Mouse (Mus musculus) cerebellum, adult 8-10 months (tissue): ENCODE results near the gene Dohh.

Source experiments
- DNase-seq: peaks from one replicate; pipeline ENCODE4 v3.0.0; 2022

Dohh gene

DNA sequence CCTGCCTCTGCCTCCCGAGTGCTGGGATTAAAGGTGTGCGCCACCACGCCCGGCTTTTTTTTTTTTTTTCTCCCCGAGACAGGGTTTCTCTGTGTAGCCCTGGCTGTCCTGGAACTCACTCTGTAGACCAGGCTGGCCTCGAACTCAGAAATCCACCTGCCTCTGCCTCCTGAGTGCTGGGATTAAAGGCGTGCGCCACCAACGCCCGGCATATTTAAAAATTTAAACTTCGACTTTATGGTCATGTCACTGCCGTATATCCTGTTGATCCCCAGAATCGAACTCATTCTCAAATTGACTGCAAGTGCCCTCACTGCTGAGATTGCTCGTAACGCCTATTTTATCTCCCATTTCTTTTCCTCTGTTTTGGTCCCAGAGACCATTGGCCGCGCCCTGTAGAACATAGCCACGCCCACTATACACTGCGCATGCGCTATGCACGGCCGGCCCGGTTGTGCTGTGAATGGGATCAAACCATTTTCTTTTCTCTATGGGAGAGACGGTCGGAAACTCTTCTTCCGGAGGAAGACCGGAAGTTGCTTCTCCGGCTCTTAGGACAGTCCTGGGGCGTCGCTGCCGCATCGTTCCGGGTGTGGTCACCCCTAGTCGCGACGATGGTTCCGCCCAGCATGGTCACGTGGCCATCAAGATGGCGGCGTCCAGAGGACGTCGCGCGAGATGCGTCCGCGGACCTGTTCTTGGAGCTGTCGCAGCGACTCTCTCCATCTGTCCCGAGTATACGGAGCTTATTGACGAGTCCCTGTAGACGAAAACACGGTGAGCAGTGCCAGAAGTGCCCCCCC lies at the start of gene Dohh, which contains the start of gene Gm48551:
Dohh (plus strand) TSS at position 627 of the 803 bp plus-strand sequence.
Gm48551 (plus strand) TSS at position 665 of the 803 bp plus-strand sequence.
- peak; percentile 100 for DNase-seq

DNA sequence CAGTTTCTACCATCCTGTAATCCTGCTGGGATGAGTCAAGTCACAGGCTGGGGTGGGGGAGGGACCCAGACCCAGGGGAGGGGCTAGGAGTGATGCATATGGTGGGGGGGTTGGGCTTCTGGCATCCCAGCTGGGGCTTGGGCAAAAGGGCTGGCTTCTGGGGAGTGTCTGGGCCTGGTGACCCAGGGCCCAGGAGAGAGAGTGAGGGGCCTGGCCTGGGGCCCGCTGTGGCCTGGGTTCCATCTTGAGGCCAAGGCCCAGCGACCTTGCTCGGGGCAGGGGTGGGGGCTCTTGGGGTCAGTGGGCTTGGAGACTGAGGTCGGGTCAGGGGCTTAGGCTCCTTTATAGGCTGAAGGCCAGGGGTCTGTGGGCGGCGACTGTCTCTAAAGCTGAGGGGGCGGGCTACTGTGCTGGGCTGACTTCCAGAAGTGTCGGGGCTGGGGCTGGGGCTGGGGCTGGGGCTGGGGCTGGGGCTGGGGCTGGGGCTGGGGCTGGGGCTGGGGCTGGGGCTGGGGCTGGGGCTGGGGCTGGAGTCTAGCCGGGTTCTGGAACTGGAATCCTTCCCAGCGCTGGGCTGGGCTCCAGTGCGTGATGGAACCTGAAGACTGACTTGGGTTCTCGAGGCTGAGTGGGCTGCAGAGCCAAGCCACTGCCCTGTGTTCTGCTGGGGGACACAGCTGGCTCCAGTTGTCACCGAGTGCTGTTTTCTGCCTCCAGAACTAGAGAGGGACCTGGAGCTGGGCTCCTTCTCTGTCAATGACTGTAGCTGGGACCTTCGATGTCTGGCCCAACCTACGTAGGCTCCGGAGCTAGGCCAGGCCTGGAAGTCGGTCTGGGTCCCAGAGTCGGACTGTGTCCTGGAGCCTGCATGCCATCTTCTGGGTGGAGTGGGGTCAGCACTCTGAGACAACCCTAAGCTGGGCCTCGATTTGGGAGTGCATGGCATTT lies 48.6 kb upstream of the Dohh start:
- no peak for DNase-seq

DNA sequence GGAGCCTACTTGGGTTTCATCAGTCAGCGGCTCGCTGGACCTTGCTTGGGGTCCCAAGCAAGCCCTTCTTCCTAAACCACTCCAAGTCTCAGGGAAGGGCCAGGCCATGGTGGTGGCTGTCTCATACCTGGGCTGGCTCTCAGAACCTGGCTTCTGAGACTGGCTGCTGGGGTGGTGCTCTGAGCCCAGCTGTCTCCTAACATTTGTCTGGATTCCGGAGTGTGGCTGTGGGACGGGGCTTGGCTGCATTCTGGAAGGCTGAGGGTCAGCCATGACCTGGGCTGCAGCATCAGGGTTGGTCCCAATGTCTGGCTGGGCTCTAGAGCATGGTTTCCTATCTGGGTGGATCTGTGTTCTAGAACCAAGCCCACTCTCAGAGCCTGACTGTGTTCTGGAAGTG lies 47.7 kb upstream of the Dohh start:
- no peak for DNase-seq

DNA sequence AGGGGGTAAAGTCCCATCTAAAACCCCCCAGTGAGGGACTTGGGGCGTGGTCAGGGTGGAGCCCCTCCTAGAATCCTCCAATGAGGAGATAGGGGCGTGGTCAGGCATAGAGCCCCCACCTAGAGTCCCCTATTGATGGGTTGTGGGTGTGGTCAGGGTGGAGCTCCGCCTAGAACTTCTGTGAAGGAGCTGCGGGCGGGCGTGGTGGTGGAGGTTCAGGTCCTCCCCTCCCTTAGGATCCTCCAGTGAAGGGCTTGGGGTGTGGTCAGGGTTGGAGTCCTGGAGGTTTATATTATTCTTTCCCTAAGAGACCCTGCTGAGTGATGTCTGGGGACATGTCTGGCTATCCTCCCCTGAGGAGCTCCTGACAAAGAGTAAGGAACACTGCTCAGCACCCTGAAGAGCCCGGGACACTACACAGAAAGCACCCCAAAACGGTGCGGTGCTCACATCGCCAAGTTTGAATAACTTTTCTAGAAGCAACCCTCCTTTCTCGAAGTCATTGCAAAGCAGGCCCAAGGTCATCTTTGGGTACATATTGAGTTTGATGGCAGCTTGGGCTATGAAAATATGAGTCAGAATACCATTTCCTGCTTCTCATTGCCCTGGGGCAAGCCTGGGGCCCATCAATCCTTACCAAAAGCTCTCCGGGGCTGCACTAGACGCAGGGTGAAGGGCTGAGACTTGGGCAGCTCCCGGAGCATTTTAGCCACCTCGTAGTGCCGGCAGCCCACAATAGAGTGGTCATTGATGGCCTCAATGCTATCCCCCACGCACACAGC lies 43.5 kb upstream of the Dohh start:
- DNase-seq, result no peak

DNA sequence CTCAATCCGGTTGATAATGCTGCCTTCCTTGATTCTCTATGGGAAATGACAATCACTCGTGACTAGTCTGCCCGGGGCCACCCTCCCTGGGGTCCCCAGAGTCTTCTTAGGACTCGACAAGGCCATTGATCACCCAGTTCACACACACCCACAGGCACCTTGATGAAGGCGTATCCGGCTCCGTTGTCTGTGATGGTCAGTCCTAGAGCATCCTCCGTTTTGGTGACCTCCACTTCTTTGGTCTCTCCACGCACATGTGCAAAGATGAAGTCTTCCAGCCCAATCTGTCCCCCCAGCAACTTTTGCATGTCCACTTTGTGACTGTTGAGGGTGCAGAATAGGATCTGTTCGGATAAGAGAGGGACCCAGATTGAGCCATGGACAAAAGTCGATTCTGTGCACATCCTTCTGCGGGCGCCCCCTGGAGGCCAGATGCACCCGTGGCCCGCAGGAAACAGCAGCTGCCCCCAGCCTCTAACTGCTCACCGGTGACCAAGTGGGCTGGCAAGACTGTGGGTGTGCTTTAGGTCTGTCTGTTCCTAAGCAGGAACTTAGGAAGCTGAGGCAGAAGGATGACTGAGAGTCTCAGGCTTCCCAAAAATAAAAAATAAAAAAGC lies 42.8 kb upstream of the Dohh start:
- DNase-seq, result peak; percentile 63

DNA sequence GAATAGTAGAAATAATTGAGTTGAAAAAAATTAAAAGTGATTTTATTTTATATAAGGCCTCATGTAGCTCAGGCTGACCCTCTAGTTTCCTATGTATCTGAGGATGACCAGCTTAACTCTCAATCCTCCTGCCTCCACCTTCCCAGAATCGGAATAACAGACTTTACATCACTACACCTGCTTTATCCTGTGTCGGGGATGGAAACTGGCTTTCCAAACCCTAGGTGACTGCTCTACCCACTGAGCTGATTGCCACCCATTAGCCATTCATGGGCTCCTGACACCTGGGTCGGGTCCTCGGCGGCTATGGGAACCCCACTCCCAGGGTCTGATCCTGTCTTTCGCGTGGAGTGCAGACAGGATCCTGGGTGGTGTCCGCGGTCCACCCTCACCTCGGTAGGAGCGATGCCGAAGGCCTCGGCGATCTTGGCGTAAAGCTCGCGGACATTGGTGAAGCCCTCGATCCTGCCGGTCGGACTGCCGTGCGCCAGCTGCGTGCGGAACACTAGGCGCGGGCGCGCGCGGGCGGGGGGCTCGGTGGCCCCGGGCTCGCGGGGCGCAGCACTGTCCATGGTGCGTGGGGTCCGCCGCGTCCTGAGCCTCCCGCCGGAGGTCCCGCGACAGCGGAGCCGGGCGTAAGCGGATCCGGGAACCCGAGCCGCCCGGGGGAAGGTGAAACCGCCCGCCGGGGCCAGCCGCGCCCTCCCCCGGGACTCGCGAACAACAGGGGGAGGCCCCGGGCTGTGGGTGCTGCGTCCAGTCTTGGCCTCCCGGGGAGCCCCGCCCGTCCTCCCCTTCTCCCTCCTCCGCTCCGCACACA lies 41.3 kb upstream of the Dohh start, which contains the start of gene Gipc3:
Gipc3 (minus strand) TSS at position 581 of the 820 bp plus-strand sequence.
- no peak for DNase-seq

DNA sequence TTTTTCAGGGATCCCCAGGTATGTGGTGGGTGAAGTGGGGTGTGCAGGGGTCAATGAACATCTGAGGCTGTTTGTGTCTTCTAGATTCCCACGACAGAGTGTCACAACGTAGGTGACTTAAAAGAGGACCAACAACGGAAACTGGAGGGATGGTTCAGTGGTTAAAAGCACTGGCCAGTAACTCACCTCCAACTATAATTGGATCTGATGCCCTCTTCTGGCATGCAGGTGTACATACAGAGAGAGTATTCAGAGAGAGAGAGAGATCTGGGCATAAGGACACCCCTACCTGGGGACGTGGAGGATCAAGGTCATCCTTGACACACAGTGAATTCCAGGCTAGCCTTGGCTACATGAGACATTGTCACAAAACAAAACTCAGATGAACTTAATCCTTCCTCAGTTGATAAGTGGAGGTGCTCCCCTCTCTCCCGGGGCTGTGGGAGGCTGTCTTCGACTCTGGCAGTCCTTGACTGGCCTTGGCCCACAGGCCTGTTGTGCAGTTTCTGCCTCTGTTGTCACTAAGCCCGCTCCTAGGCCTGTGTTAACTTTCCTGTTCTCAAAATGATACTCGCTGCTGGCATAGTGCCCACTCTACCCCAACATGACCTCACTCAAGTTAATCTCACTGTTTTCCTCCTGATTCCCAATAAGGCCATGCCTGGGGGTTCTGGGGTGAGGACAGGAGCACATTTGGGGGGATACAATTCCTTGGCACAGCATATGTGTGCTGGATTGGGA lies 39.6 kb upstream of the Dohh start:
- no peak for DNase-seq

DNA sequence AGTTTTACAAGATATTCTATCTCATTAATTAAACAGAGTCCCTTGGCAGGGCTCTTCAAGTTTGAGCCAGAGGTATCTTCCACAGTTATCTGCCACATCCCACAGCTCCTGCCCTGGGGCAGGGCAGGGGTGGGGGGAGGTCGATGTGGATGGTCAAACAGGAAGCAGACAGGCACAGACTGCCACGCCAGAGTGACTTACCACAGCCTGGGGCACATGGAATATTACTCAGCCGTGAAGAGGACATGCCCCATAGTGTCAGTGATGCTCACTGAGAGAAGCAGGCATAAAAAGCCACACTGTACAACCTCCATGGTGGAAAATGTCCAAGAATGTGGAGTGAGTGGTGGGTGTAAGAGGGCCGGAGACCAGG lies 39.1 kb upstream of the Dohh start:
- DNase-seq, result no peak

DNA sequence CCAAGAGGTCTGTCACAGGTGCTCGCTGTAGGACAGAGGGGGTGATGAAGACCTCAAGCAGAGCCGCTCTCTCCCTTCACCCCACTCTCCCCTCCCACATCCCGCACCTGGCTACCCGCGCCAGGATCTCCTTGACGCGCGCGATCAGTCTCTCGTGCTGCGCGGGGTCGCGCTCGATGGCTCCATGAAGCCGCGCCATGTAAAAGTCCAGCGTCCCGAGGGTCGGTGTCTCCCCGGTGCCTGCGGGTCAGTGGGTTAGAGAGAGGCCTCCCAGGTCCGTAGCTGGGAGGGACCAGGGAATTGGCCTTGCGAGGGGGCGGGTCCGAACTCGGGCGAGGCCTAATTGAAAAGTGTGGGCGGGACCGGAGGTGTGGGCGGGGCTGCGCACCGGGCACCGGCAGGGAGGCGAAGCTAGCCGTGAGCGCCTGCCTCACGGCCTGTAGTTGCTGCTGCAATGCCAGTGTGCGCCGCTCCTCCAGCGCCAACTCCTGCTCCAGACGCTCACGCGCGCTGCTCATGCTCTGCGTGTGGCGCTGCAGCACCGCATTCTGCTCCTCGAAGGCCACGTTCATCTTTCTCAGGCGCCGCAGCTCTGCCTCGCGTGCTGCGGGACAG lies 37.7 kb upstream of the Dohh start:
- no peak for DNase-seq

DNA sequence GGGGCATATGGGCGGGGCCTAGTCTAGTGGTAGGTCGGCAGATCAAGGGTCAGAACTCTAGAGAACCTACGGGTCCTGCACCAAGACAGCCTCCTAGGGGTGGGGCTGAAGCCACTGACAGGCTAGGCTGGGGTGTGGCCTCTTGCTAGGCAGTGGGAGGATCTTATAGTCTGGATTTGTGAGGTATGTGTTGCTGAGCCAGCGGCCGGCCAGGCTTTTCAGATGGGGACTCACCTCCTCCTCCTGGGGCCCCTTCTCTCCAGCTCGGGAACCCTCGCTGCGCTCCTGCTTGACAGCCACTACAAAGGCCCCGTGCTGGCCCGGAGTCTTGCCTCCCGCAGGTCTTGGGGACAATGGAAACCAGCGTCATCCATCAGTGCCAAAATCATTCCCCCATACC lies 35.1 kb upstream of the Dohh start:
- no peak for DNase-seq

DNA sequence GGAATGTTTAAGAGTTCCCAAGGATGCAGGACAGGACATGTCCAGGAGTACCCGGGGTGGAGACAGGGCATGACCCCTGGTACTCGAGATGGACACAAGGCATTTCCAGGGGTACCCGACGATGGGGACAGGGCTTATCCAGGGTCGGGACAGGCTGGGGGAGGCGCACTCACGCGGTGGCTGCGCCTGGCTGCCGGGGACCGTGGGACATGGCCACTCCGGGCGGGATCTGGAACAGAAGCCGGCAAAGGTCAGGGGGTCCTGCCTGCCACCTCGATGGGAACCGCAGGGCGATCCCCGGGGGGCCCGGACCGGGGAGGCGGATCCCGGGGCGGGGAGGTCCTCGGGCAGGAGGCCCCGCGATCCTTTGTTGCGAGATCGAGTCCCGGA lies 34.3 kb upstream of the Dohh start:
- DNase-seq, result peak; percentile 58

DNA sequence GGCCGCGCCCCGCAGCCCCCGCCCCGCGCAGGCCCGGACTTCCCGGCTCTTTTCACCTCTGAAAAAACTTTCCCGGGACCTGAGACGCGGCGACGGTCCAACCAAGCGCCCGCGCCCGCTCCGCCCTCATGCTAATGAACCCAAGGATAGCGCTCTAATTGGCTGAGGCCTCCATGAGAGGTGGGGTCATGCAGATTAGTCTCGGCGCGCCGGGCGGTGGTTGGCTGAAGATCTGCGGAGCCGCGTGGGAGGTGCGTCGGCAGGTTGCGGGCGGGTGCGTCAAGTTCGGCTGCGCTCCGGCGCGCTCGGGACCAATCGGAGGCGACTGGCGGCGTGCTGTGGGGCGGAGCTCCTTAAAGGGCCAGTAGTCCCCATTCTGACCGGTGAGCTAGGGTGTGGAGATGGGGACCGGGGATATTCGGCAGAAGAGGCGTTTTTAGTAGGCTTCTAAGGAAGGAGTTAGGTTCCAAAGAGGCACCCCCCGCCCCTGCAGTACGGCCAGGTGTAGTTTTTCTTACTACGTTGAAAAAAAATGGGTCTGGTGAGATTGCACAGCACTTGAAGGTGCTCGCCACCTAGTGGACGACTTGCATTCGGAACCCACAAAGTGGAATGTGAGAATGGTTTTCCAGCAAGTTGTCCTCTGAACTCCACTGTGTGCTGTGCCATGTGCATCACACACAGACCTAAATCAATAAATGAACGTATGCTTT lies 33.7 kb upstream of the Dohh start, which contains the start of gene Hmg20b:
Hmg20b (minus strand) TSS at position 130 of the 713 bp plus-strand sequence.
- DNase-seq, result peak; percentile 99

DNA sequence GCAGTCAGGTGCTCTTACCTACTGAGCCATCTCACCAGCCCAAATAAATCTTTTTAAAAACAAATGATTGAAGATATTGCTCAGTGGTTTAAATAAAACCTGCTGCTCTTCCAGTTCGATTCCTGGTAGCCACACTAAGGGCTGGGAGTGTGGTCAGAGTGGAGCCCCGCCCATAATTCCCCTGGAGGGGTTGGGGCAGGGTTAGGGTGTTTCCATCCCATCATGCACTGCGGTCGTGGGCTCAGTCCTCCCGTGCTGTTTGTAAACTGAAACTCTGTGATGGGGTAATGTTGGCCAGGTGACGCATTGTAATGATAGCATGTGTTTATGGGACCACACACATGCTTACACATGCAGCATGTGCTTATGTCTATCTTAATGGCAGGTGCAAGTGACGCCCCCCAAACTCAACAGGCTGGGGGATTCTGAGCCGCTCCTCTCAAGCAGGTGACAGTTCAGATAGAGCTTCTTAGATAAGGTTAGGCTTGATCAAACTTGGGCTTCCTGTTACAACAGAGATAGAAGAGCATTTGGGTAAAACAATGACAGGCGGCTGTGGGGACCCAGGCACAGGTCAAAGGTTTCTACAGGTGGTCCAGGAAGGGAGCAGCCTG lies 32.4 kb upstream of the Dohh start:
- no peak for DNase-seq

DNA sequence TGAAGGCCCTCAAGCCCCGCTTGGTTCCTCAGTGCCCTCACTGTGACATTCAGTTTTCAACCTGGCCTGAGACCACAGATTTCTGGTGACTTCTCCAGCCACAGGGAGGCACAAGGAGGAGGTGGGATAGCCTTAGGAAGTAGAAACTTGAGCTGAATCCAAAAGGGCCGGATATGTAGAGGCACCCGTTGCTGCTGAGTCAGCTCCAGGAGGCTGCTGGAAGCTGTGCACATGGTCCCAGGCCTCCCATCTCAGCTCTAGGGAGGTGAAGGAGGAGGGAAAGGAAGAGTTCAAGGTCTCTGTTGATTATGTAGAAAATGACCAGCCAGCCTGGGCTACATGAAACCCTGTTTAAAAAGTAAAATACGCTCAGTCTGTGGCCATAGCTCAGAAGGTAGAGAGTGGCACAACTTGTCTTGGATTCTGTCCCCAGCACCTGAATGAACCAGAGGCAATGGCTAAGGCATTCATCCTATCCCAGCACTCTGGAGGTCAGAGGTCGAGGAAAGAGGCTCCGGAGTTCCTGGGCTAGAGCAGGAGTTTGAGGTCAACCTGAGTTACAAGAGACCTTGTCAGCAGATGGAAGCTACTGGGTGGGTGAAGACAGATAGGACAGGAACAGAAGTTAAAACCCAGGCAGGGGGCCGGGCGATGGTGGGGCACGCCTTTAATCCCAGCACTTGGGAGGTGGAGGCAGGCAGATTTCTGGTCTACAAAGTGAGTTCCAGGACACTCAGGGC lies 29.3 kb upstream of the Dohh start:
- no peak for DNase-seq

DNA sequence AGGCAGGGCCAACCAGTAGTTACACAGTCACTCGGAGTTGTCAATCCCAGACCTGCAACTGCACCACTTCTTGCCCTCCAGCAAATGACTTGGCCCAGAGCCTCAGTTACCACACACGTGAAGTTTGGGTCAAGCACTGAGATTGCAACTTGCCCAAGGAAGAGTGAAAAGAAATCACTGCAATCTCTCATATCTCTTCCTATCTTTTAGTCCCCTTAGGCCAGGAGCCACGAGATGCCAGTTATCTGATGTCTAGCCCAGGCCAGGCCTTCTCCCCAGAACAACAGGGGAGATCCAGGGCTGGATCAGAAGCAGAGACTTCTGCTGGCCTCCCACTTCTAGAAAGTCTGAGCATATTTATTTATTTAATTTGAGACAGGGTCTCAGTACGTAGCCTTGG lies 28.7 kb upstream of the Dohh start:
- DNase-seq, result no peak

DNA sequence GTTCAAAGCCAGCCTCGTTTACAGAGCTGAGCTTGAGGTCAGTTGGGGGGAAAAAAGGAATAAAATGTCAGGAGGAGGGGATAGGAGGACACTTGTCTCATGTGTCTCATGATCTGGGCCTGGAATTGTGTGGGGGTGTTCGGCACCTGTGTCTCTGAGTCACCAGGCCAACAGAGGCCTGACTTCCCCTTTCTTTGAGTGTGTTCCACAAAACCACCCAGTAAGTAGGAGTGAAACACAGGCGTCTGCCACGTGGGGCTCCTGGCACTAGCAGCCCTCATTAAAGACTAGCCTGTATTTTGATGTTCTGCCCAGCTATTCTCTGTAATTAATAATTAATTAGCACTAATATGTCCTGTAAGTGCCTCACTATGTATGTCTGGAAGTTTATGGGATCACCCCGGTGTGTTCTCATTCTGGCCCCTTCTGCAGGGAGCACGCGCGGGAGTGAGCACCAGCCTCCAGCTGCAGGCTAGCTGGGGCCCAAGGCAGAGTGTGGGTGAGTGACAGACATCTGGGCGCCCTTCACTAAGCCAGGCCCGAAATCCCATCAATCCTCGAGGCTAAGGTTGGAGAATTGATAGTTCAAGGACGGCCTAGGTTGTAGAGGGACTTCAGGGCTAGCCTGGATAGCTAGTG lies 27.8 kb upstream of the Dohh start:
- no peak for DNase-seq

DNA sequence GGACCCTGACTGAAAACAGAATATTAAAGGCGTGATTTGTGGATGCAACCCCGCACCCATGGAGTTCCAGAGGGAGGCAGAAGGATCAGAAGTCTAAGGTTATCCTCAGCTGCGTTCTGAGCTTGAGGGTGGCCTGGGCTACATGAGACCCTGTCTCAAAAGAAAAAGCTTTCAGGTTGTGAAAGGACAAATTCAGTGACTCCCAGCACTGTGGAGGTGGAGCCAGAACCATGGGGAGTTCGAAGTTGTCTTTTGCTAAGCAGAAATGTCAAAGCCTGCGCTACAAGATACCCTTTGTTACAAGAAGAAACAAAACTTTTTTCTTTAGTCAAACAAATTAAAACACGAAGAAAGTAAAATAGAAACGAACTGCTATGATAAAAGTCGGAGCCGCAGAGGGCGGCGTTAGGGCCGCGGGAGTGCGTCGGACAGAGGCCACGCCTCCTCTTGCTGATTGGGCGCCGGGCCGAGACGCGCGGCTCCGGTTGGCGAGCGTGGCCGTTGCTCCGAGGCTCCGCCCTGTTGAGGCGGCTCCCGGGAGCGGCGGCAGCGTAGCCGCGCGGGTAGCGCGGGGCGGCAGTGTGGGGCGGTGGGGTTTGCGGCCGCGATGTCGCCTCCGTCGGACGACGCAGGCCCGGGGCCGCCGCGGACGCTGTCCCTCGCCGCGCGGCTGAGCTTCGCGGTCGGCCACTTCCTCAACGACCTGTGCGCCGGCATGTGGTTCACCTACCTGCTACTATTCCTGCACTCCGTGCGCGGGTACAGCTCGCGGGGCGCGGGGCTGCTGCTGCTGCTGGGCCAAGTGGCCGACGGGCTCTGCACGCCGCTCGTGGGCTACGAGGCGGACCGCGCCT lies 27.0 kb upstream of the Dohh start, which contains the start of gene Mfsd12:
Mfsd12 (plus strand) TSS at position 501 of the 854 bp plus-strand sequence.
- DNase-seq, result peak; percentile 91
